Mouse (Mus musculus) stomach, embryonic 14.5 days (tissue): ENCODE data around the gene Brsk2. TPM values are rescaled to one million over a fixed set of nuclear protein-coding genes. Genes with fewer than 3 reads are reported as not detected.

Experiments
- ATAC-seq: fragments of 200-750 bp; cut with Nextera tagmentation; 2 replicates; pipeline ENCODE4 v1.8.0; 2017; ENCODE audit warnings: low read depth, moderate TSS enrichment; ENCODE audit not compliant: insufficient number of reproducible peaks, insufficient read depth, low FRiP score
- H3K27ac ChIP-seq: fragments of 300-500 bp; sonication (generic); 2 replicates; pipeline ENCODE4 v1.5.1; 2014; ENCODE audit warnings: mild to moderate bottlenecking, low read length, moderate library complexity, mixed read lengths
- H3K27me3 ChIP-seq: fragments of 300-500 bp; sonication (generic); 2 replicates; pipeline ENCODE4 v1.6.1; 2014; ENCODE audit warnings: low read length, control low read depth, mixed read lengths; ENCODE audit not compliant: control insufficient read depth, insufficient read depth
- H3K36me3 ChIP-seq: fragments of 300-500 bp; sonication (generic); 2 replicates; pipeline ENCODE4 v1.6.1; 2014; ENCODE audit warnings: mild to moderate bottlenecking, control low read depth, low read length, moderate library complexity, mixed read lengths; ENCODE audit not compliant: control insufficient read depth, insufficient read depth
- H3K4me1 ChIP-seq: fragments of 300-500 bp; sonication (generic); 2 replicates; pipeline ENCODE4 v1.6.1; 2014; ENCODE audit warnings: low read length, control low read depth, mixed read lengths; ENCODE audit not compliant: control insufficient read depth, insufficient read depth
- H3K4me2 ChIP-seq: fragments of 300-500 bp; sonication (generic); replicated peaks from 2 replicates; pipeline ENCODE4 v1.6.1; 2014; ENCODE audit warnings: low read depth, low read length, control low read depth
- H3K4me3 ChIP-seq: fragments of 300-500 bp; sonication (generic); 2 replicates; pipeline ENCODE4 v1.5.1; 2014; ENCODE audit warnings: low read depth, low read length, control low read depth
- H3K9ac ChIP-seq: fragments of 300-500 bp; sonication (generic); replicated peaks from 2 replicates; pipeline ENCODE4 v1.6.1; 2014; ENCODE audit warnings: low read depth, mild to moderate bottlenecking, control low read depth, low read length, moderate library complexity, mixed read lengths
- H3K9me3 ChIP-seq: fragments of 300-500 bp; sonication (generic); 2 replicates; pipeline ENCODE4 v1.6.1; 2016; ENCODE audit warnings: low read depth, low read length, control low read depth; ENCODE audit not compliant: control insufficient read depth
- WGBS: fragments of 180-500 bp; shearing (Covaris S2); extraction: QIAGEN DNeasy Blood & Tissue Kit; methylation state at CpG from one replicate; pipeline ENCODE4 v1.1.7; 2014; 5-methylcytosine and 5-hydroxymethylcytosine counted together
- polyA plus RNA-seq: library from polyadenylated mRNA; unstranded; fragments of >200 nt; fragmentation: Nextera tagmentation; extraction: Ambion mirVana; gene quantifications from 2 replicates; pipeline ENCODE4 v1.2.1, GENCODE M21; 2014

Gene Brsk2
- polyA plus RNA-seq, 1 experiment from 2014 or later, result 2.6 TPM

GRCm38 (mm10) chr7:141988314-141988806 lies 38.8 kb downstream of the Brsk2 start:
- no peaks in the 10 kb centered on the region for H3K9me3 ChIP-seq
- WGBS, result 81% methylated on average over 7 of the region's 7 CpGs
- H3K27ac ChIP-seq, result no peak overlapping the region
- no peaks in the 10 kb centered on the region for H3K4me1 ChIP-seq
- no peak for ATAC-seq
- no peaks in the 10 kb centered on the region for H3K27me3 ChIP-seq
- H3K9ac ChIP-seq, result no peak overlapping the region
- H3K36me3 ChIP-seq, result no peaks in the 10 kb centered on the region
- no peak overlapping the region for H3K4me2 ChIP-seq
- H3K4me3 ChIP-seq, result no peak overlapping the region

GRCm38 (mm10) chr7:141991183-141991582 lies 41.6 kb downstream of the Brsk2 start:
- 85% methylated on average over 2 of the region's 2 CpGs for WGBS
- no peak for ATAC-seq
- no peaks in the 10 kb centered on the region for H3K9me3 ChIP-seq

DNA sequence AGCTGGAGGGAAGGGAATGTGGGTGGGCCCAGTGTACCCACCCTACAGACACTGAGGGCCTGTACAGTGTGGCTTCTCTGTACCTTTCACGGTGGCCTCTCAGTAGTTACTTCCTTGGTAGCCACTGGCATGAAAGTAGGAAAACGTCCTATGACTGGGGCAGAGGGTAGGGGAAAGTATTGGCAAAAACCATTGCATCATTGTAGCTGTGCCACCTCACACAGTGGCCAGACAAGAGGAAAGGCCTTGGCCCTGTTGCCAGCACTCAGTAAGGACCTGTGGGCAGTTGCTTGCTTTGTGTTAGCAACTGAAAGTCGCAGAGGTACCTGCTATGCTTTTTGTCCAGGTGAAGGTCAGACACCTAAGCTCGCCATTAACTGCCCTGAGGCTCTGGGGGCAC lies 44.6 kb downstream of the Brsk2 start:
- Histone ChIP-seq H3K36me3 (no peaks in the 10 kb centered on the region), H3K4me1 (no peaks in the 10 kb centered on the region), H3K9ac (no peak overlapping the region), H3K4me2 (no peak overlapping the region), H3K4me3 (no peak overlapping the region), H3K27ac (no peak overlapping the region), H3K9me3 (no peaks in the 10 kb centered on the region), H3K27me3 (no peaks in the 10 kb centered on the region)
- WGBS, result 87% methylated on average over 4 of the region's 4 CpGs
- no peak for ATAC-seq

More at GRCm38 (mm10) chr7:141991183-141991582, 41.6 kb downstream of the Brsk2 start:
- Histone ChIP-seq H3K4me3 (no peak overlapping the region), H3K27ac (no peak overlapping the region), H3K36me3 (no peaks in the 10 kb centered on the region), H3K4me2 (no peak overlapping the region), H3K9ac (no peak overlapping the region), H3K4me1 (no peaks in the 10 kb centered on the region), H3K27me3 (no peaks in the 10 kb centered on the region)

DNA sequence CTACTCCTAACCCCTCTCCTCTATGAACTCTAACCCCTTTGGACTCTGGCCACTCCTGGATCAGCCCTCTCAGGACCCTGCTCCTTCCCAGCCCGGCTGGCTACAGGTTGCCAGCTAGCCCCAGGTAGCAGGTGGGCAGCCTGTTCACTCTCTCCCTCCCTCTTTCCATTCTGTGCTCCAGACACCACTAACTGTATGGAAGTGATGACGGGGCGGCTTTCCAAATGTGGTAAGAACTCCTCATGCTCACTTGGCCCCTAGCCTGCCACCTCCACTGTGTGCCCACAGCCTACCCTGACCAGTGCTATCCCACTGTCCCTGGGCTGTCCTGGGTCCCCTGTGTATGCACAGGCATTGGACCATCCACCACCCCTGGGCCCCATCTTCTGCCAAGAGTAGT lies 51.1 kb downstream of the Brsk2 start:
- peaks cover 3% of the 10 kb centered on the region; the same call in 1 of the 2 replicates for H3K36me3 ChIP-seq
- H3K27me3 ChIP-seq, result no peaks in the 10 kb centered on the region
- no peaks in the 10 kb centered on the region for H3K9me3 ChIP-seq
- no peak overlapping the region for H3K4me2 ChIP-seq
- no peak overlapping the region for H3K4me3 ChIP-seq
- WGBS, result 85% methylated on average over 3 of the region's 3 CpGs
- H3K27ac ChIP-seq, result no peak overlapping the region
- ATAC-seq, result no peak
- H3K4me1 ChIP-seq, result no peaks in the 10 kb centered on the region
- no peak overlapping the region for H3K9ac ChIP-seq

GRCm38 (mm10) chr7:142001597-142002340 lies 52.2 kb downstream of the Brsk2 start:
- 82% methylated on average over 20 of the region's 22 CpGs for WGBS
- Histone ChIP-seq H3K27me3 (no peaks in the 10 kb centered on the region), H3K9ac (no peak overlapping the region), H3K4me2 (no peak overlapping the region), H3K9me3 (no peaks in the 10 kb centered on the region), H3K36me3 (peaks cover 6% of the 10 kb centered on the region; the same call in 1 of the 2 replicates), H3K4me1 (no peaks in the 10 kb centered on the region), H3K4me3 (no peak overlapping the region), H3K27ac (no peak overlapping the region)
- ATAC-seq, result no peak

DNA sequence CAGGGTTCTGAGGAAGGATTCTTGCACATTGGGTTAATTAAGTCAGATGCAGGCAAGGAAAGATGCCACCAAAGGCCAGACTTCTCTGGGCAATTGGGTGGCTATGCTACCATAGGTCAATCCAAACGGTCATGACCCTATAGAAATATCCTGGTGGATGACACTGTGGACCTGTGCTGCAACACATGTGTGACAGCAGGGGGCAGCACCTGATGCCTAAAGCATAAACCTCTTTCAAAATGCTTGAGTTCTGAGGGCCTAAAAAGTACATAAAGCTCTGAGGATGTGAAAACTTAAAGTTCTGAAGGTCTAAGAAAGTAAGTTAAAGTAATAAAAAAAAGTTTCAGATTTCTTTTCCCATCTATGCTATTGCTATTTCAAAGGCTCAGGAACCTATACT lies 67.0 kb downstream of the Brsk2 start:
- WGBS, result 44% methylated on average over 1 of the region's 1 CpGs

GRCm38 (mm10) chr7:142019699-142020098 lies 70.1 kb downstream of the Brsk2 start:
- Histone ChIP-seq H3K4me2 (no peak overlapping the region), H3K4me3 (no peak overlapping the region), H3K9me3 (no peaks in the 10 kb centered on the region), H3K9ac (no peak overlapping the region), H3K36me3 (no peaks in the 10 kb centered on the region), H3K27ac (no peak overlapping the region), H3K27me3 (no peaks in the 10 kb centered on the region), H3K4me1 (peaks cover 4% of the 10 kb centered on the region; the same call in 1 of the 2 replicates)
- no peak for ATAC-seq
- WGBS, result 47% methylated on average over 2 of the region's 2 CpGs

More for the DNA sequence above, 67.0 kb downstream of the Brsk2 start:
- peaks cover under 1% of the 10 kb centered on the region; the same call in 1 of the 2 replicates for H3K4me1 ChIP-seq
- H3K4me3 ChIP-seq, result no peak overlapping the region
- H3K36me3 ChIP-seq, result peaks cover 14% of the 10 kb centered on the region; the same call in 1 of the 2 replicates
- 0 out of 2 replicates have a peak, but pooled peaks have one; percentile 56 for ATAC-seq
- no peaks in the 10 kb centered on the region for H3K9me3 ChIP-seq
- H3K27me3 ChIP-seq, result no peaks in the 10 kb centered on the region
- H3K9ac ChIP-seq, result no peak overlapping the region
- no peak overlapping the region for H3K27ac ChIP-seq
- no peak overlapping the region for H3K4me2 ChIP-seq

GRCm38 (mm10) chr7:142020827-142021226 lies 71.3 kb downstream of the Brsk2 start:
- ATAC-seq, result no peak
- WGBS, result 34% methylated on average over 3 of the region's 3 CpGs
- Histone ChIP-seq H3K4me2 (no peak overlapping the region), H3K4me1 (peaks cover 11% of the 10 kb centered on the region), H3K27me3 (no peaks in the 10 kb centered on the region), H3K27ac (peak overlapping the region; percentile 22; the same call in 1 of the 2 replicates), H3K36me3 (no peaks in the 10 kb centered on the region), H3K9me3 (no peaks in the 10 kb centered on the region), H3K9ac (no peak overlapping the region), H3K4me3 (no peak overlapping the region)
